Comparison of ENCODE assay signal across 30 mouse cellular contexts in genomic region chr5:52939994-52940393, GRCm38 (mm10).
DNase-seq lines count a peak whose midpoint lies in the region; ATAC-seq and TF ChIP-seq lines count a peak whose summit lies in the region.
"Had no signal": no experiment of that assay in that cellular context is flagged by ENCODE, and none has a peak within 500 bp of the region (broad histone marks: within the 10 kb centered on the region; RNA-seq: fewer than 3 reads in every experiment).

No protein-coding gene starts in this region.

- H3K9ac ChIP-seq in midbrain, embryonic 14.5 days (replicated peaks; ENCODE audit: low read length): no peak overlapping the region
- H3K9ac ChIP-seq: embryonic facial prominence, embryonic 12.5 days; embryonic facial prominence, embryonic 15.5 days; forebrain, embryonic 13.5 days; heart, embryonic 12.5 days; heart, embryonic 15.5 days; hindbrain, embryonic 14.5 days had no signal

- H3K36me3 ChIP-seq in myocyte (ENCODE audit: control insufficient read depth, insufficient read depth): no peaks in the 10 kb centered on the region
- no peaks in the 10 kb centered on the region for H3K36me3 ChIP-seq in midbrain, embryonic 14.5 days (ENCODE audit: control insufficient read depth, insufficient read depth, low read length)
- H3K36me3 ChIP-seq: embryonic facial prominence, embryonic 12.5 days; embryonic facial prominence, embryonic 15.5 days; forebrain, embryonic 10.5 days; heart, embryonic 12.5 days; heart, embryonic 15.5 days; hindbrain, embryonic 10.5 days had no signal

- H3K27ac ChIP-seq in left cerebral cortex, adult 2 months: no peak overlapping the region
- H3K27ac ChIP-seq in midbrain, embryonic 14.5 days (replicated peaks; ENCODE audit: low read depth, low read length): no peak overlapping the region
- H3K27ac ChIP-seq: embryonic facial prominence, embryonic 12.5 days; embryonic facial prominence, embryonic 15.5 days; forebrain, embryonic 10.5 days; forebrain, embryonic 13.5 days; heart, embryonic 15.5 days; hindbrain, embryonic 10.5 days; hindbrain, embryonic 14.5 days; hindbrain, postnatal 0 days had no signal

- no peaks in the 10 kb centered on the region for H3K27me3 ChIP-seq in myocyte (ENCODE audit: control insufficient read depth, insufficient read depth, insufficient read length)
- no peaks in the 10 kb centered on the region for H3K27me3 ChIP-seq in midbrain, embryonic 14.5 days (ENCODE audit: control insufficient read depth, insufficient read depth, low read length)
- H3K27me3 ChIP-seq: embryonic facial prominence, embryonic 12.5 days; embryonic facial prominence, embryonic 15.5 days; forebrain, embryonic 13.5 days; heart, embryonic 12.5 days; heart, embryonic 15.5 days had no signal

- no peak for ATAC-seq in midbrain, embryonic 14.5 days (ENCODE audit: low FRiP score, low TSS enrichment)
- ATAC-seq: activated CD4-positive, CD25-positive, alpha-beta regulatory T cell, adult 4 months; forebrain, embryonic 13.5 days; forebrain, embryonic 16.5 days; hindbrain, postnatal 0 days; inflammation-experienced regulatory T-cells, adult 6 months had no signal

- H3K4me2 ChIP-seq in myocyte (ENCODE audit: low read depth): peak overlapping the region; percentile 33
- no peak overlapping the region for H3K4me2 ChIP-seq in midbrain, embryonic 14.5 days (ENCODE audit: low read length)
- H3K4me2 ChIP-seq: embryonic facial prominence, embryonic 12.5 days; embryonic facial prominence, embryonic 15.5 days; forebrain, embryonic 13.5 days; heart, embryonic 12.5 days; heart, embryonic 15.5 days; hindbrain, embryonic 14.5 days had no signal

- no peak overlapping the region for H3ac ChIP-seq in myocyte (ENCODE audit: control insufficient read depth, insufficient read length)

- no peaks in the 10 kb centered on the region for H3K9me3 ChIP-seq in midbrain, embryonic 14.5 days (ENCODE audit: control insufficient read depth, low read length)
- H3K9me3 ChIP-seq: embryonic facial prominence, embryonic 12.5 days; embryonic facial prominence, embryonic 15.5 days; forebrain, embryonic 10.5 days; forebrain, embryonic 13.5 days; heart, embryonic 12.5 days; heart, embryonic 15.5 days; hindbrain, embryonic 10.5 days had no signal

- no peak for TF ChIP-seq CTCF in left cerebral cortex, adult 2 months (IDR thresholded peaks at IDR 0.05)

- no peak overlapping the region for H3K4me3 ChIP-seq in myocyte
- no peak overlapping the region for H3K4me3 ChIP-seq in left cerebral cortex, adult 2 months
- H3K4me3 ChIP-seq in midbrain, embryonic 14.5 days (replicated peaks; ENCODE audit: low read depth, low read length): no peak overlapping the region
- H3K4me3 ChIP-seq: embryonic facial prominence, embryonic 12.5 days; embryonic facial prominence, embryonic 15.5 days; erythroblast, embryonic 14.5 days; forebrain, embryonic 10.5 days; forebrain, embryonic 13.5 days; heart, embryonic 12.5 days; heart, embryonic 15.5 days; hindbrain, embryonic 10.5 days had no signal

- no peaks in the 10 kb centered on the region for H3K4me1 ChIP-seq in midbrain, embryonic 14.5 days (ENCODE audit: control insufficient read depth, insufficient read depth, low read length)
- H3K4me1 ChIP-seq: embryonic facial prominence, embryonic 12.5 days; embryonic facial prominence, embryonic 15.5 days; forebrain, embryonic 10.5 days; forebrain, embryonic 13.5 days; heart, embryonic 12.5 days; heart, embryonic 15.5 days had no signal

- DNase-seq in 3134 (ENCODE audit: extremely low read depth, insufficient read length, low spot score): peak; percentile 59
- DNase-seq in Muller cell, postnatal 12 days (ENCODE audit: inconsistent ontology term): peak; percentile 56
- peak; percentile 3 for DNase-seq in brain, adult 2 months (ENCODE audit: low read depth, low spot score)
- DNase-seq in gastrocnemius, postnatal 14 days: no peak
- DNase-seq in left cerebral cortex, adult 2 months (ENCODE audit: extremely low spot score in 1 of 2, low spot score in 2 of 2): no peak
- DNase-seq in midbrain, embryonic 14.5 days: no peak
- DNase-seq: adrenal gland, postnatal 10 days; adrenal gland, postnatal 36 days; cerebellum, adult 11 months; cerebellum, adult 2 months; cerebellum, adult 9-11 months; cerebellum, postnatal 25 days; gastrocnemius, postnatal 10 days; heart, adult 18-20 months; heart, postnatal 10 days; heart, postnatal 36 days had no signal

- no peak for TF ChIP-seq POLR2A in myocyte (IDR thresholded peaks at IDR 0.05; ENCODE audit: insufficient read length, low read depth)

- WGBS in midbrain, embryonic 14.5 days: 94% methylated on average over 6 of the region's 6 CpGs

- H3K79me2 ChIP-seq in myocyte (ENCODE audit: control insufficient read depth, insufficient read depth): no peaks in the 10 kb centered on the region

- intact Hi-C loops in gastrocnemius, postnatal 14 days (cut with DNase I; ENCODE audit: low total_unique reads): no loop called here
- intact Hi-C loops in left cerebral cortex, adult 2 months (cut with DNase I): no loop called here

TF ChIP-seq in myocyte, 11 proteins besides CTCF, POLR2A, EP300 and RAD21:
- TF ChIP-seq CEBPB (IDR thresholded peaks at IDR 0.05; ENCODE audit: insufficient read depth, poor library complexity, severe bottlenecking) (no peak), USF1 (IDR thresholded peaks at IDR 0.05; ENCODE audit: low read depth) (no peak), TCF12 (IDR thresholded peaks at IDR 0.05; ENCODE audit: insufficient read depth, poor library complexity, severe bottlenecking) (no peak), MYOD1 (IDR thresholded peaks at IDR 0.05; ENCODE audit: control insufficient read depth in 1 of 3, insufficient read length in 2 of 3, low read depth in 2 of 3) (no peak), E2F4 (IDR thresholded peaks at IDR 0.05; ENCODE audit: insufficient read depth) (no peak), REST (IDR thresholded peaks at IDR 0.05; ENCODE audit: insufficient read depth, insufficient read length) (no peak), MAX (IDR thresholded peaks at IDR 0.05; ENCODE audit: low read depth) (no peak), TCF3 (IDR thresholded peaks at IDR 0.05; ENCODE audit: insufficient read length, low read depth) (no peak), MYOG (IDR thresholded peaks at IDR 0.05; ENCODE audit: control insufficient read depth in 1 of 3, insufficient read depth in 1 of 3, insufficient read length in 2 of 3, low read depth in 2 of 3) (no peak), POLR2AphosphoS2 (IDR thresholded peaks at IDR 0.05; ENCODE audit: insufficient read length, low read depth) (no peak), SRF (IDR thresholded peaks at IDR 0.05; ENCODE audit: control insufficient read depth, insufficient read length, low read depth) (no peak)
TF ChIP-seq in myocyte: peak in this region for 0.

Comparison
In these comparisons a context has a peak if more than half of its experiments do, and no peak if none do; other contexts are left out.
1. DNase-seq: peak in 3134 (single experiment), Muller cell, postnatal 12 days (single experiment) and brain, adult 2 months (single experiment); none in gastrocnemius, postnatal 14 days (single experiment), left cerebral cortex, adult 2 months (0 of 2) and midbrain, embryonic 14.5 days (single experiment).